Mouse (Mus musculus) ES-Bruce4 (cell line): Measurements from ENCODE around the gene Gm20390.

Experiments
- CTCF ChIP-seq: IDR thresholded peaks from one replicate; pipeline ENCODE4 v1.8.1; 2011; ENCODE audit warnings: low read depth, low read length
- EP300 ChIP-seq: IDR thresholded peaks from 2 replicates; pipeline ENCODE4 v1.6.1; 2011; ENCODE audit warnings: low read depth, low read length; ENCODE audit not compliant: insufficient read depth
- POLR2A ChIP-seq: IDR thresholded peaks from one replicate; pipeline ENCODE4 v1.8.1; 2011; ENCODE audit warnings: low read length; ENCODE audit not compliant: insufficient read depth

DNA sequence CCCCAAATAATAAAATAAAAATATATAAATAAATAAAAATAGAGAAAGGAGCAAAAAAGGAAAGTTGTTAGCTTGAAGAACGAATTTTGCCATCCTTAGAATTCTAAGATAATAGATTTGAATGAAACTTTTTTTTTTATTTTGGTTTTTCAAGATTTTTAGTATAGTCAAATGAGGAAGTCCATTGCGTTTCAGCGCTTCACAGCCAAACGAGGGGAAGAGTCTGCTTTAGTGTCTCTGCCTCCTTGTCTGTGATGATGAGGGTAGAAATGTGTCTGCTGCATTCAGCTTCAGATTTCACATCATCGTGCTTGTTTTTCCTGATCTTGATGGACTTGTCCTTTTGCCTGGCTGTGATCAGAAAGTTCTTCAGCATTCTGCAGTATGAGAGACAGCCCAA is 17.2 kb upstream of the Gm20390 start:
- TF ChIP-seq POLR2A (no peak), CTCF (no peak), EP300 (no peak)
